Mouse (Mus musculus) stomach, postnatal 0 days (tissue): ENCODE data around the gene Gzmm.
A peak's percentile ranks its signal among the peaks of the same experiment; 100 is the strongest.

Experiments used
- CTCF ChIP-seq: IDR thresholded peaks from 2 replicates; pipeline ENCODE4 v1.5.1; 2016; ENCODE audit warnings: antibody characterized with exemption, low read depth, mild to moderate bottlenecking, moderate library complexity
- EP300 ChIP-seq: optimal IDR thresholded peaks from 2 replicates; pipeline ENCODE3; 2016; ENCODE audit warnings: antibody characterized with exemption

- peak; percentile 58 for TF ChIP-seq CTCF
- TF ChIP-seq EP300: no peak
These were observed 28.5 kb upstream of the Gzmm start for GRCm38 (mm10) chr10:79660298-79660697.
